Comparison of ENCODE assay signal across 1 mouse cellular context in genomic region chr10:99164871-99165477, GRCm38 (mm10).
A peak's percentile ranks its signal among the peaks of the same experiment; 100 is the strongest.
TF ChIP-seq lines count a peak whose summit lies in the region.

No protein-coding gene starts in this region.

TF ChIP-seq in MEL, 35 proteins besides CTCF, POLR2A, EP300 and RAD21:
- TF ChIP-seq SMC3 (IDR thresholded peaks at IDR 0.05; ENCODE audit: low read depth, low read length), result peak; percentile 77
- TF ChIP-seq MYC (IDR thresholded peaks at IDR 0.05; ENCODE audit: low read depth, low read length), result no peak
- TF ChIP-seq ZC3H11A (IDR thresholded peaks at IDR 0.05; ENCODE audit: low read depth, low read length), result peak; percentile 40; the same call in 1 of the 2 replicates
